Mouse (Mus musculus) thymus, postnatal 36 days (tissue): ENCODE data around the gene Slc2a12.

Experiments
- DNase-seq, 2 experiments: peaks; one replicate each; pipeline ENCODE4 v3.0.0; 2022; ENCODE audit warnings: mixed read lengths in 2 of 2

The Slc2a12 gene

GRCm38 (mm10) chr10:22668509-22668908 lies 23.7 kb downstream of the Slc2a12 start:
- no peak for DNase-seq

DNA sequence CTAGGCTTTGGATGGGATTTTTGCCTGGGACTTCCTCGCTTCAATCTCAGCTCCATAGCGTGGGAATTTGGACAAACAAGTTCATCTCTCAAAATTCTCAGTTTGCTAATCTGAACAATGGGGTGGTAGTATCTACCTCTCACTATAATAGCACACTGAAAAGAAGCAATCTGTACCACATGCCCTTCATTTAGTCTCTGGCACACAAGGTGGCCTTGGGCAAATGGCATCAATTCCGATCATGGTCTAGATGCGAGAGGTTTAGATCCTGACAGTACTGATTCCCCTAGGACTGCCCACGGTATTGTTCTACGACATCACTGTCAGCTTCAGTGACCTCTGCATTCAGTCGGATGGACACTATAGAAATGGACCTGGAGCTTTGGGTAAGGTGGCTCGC lies 29.4 kb downstream of the Slc2a12 start:
- no peak for DNase-seq

DNA sequence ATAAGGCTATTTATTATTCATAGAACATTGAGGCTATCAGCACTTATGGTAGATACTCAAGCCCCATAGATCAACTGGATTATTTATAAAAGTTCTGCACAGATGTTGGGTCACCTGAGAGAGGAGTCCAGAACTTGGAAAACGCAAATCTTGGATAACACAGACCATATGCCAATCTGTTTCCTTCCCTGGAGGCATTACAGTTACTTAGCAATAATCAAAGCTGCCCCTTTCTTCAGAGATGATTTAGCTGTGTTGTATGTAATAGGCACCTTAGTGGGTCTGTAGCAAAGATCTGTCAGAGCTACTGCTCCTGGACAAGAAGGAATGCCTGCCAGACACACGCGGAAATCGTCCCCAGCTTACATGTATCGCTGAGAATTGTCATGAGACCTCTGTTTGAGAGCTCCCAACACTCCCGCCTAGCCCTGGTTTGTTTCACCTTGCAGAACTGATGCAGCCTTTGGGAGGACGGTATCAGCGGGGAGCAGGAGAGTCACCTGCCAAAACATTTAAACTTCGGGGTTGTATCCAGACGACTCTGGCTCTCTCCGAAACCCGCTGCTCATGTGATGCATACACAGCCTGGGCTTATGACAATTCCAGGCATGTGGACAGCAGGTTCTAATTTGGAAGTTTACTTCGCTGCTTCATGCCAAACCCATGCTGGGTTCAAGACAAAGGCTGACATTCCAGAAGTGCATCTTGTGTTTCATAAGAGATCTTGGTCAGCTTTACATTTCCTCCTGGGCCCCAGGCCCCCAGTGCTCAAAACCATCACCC lies 31.2 kb downstream of the Slc2a12 start:
- DNase-seq = no peak

DNA sequence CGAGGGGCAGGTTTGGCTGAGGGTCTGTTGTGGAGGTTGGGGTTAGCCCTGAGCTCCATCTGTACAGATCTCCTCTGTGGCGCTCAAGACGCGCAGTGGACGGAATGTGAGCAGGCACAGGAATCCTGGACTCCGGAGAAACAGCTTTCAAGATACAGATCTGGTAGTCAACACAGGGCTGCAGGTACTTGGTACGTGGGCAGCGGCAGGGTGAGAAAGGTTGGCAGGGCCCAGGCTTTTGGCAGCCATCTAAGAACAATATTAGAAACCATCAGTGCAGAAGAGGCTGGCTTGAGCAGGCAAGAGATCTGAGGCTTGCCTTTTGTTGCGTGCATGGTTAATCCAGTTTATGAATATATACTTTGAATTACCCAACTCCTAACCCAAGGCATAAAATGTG lies 51.4 kb downstream of the Slc2a12 start:
- DNase-seq = no peak

DNA sequence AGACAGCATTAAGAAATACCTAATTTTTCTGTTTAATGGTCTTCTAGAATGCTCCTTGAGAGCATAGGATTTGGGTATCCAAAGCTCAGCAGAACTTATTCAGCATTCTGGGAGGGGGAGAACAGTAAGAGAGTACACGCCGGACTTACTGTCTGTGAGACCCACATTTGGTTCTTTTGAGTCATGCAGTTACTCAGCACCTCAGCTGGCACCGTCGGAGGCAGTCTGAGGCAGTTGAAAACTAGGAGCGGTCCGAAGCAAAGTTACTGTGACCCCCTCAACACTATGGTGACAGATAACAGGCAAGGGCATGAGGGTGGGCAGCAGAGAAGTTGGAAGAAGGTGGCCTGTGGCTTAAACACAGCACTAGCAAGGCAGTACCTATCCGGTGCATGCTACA lies 52.1 kb downstream of the Slc2a12 start:
- DNase-seq = no peak

- DNase-seq = no peak
These were observed 53.5 kb downstream of the Slc2a12 start for GRCm38 (mm10) chr10:22698158-22698953.

DNA sequence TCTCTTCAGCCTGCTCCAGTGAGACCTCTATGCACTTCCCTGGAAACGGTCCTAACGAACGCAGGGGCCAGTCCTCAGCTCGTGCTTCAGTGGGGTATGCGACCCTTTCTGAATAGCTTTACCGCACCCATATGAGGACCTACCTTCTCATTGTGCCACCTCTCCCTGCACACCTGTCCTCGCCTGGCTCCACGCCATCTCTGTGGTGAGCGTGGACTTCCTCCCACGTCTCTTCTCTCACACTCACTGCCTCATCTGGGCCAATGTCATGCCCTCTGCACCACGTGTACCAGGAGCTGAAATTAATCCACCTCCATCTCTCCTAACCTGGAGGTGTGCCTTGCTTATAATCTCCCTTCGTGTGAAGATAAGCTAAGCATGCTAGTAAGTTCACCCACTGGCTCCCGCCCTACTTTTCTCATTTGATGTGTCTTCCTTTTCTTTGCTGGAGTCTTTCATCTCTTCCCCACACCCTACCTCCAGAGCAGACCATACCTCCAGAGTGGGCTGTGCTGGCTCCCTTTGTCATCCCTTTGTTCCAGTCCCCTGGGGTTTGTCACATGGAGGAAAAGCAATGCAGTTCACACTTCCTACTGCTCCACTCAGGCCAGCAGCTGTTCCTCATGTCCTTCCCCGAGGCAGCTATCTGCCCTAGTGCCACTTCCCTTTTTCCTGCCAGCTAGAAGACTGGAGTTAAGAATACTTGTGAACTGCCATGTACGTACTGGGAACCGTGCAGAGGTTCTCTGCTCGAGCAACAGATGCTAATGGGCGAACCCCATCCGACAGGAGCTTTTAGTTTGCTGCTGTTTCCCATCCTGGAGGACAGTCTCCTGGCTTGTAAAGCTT lies 54.9 kb downstream of the Slc2a12 start:
- peak in 1 of 2 experiments; percentile 18 for DNase-seq

DNA sequence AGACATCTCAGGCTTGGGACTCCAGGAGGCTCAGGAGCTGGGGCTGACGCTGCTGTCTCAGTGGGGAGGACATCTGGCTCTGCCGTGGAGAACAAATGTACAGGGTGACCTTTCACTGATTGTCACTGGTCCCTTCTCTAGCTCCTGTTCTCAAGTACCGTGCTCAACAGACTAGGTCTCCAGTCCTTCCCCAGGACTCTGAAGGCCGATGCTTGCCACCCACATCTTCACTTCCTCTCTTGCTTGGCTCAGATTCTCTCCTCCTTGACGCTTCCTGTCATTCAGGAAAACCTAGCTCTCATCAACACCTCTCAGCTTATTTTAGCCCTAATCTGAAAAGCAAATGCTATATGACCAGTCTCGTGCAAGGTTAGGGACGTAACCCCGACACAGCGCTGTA lies 56.0 kb downstream of the Slc2a12 start:
- no peak for DNase-seq

- no peak for DNase-seq
These were observed 56.9 kb downstream of the Slc2a12 start for GRCm38 (mm10) chr10:22701485-22702315.

DNA sequence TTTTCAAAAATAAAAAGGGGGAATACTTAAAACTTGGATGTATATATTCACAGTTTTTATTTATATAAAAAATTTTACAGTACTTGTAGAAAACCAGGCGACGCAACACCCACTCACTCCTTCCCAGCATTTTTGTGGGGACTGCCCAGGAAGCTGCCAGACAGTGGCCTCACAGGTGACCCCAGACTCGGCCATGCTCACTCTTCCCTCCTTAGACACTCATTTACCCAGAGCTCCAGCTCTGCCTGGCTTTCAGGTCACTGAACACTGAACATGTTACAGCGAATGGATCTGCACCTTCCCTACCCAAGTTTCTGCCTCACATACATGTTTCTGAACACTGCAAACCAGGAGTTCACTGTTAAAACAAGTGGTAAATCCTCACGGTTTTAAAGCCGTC lies 59.0 kb downstream of the Slc2a12 start:
- DNase-seq = no peak

GRCm38 (mm10) chr10:22708190-22708843 lies 63.5 kb downstream of the Slc2a12 start:
- DNase-seq = no peak

DNA sequence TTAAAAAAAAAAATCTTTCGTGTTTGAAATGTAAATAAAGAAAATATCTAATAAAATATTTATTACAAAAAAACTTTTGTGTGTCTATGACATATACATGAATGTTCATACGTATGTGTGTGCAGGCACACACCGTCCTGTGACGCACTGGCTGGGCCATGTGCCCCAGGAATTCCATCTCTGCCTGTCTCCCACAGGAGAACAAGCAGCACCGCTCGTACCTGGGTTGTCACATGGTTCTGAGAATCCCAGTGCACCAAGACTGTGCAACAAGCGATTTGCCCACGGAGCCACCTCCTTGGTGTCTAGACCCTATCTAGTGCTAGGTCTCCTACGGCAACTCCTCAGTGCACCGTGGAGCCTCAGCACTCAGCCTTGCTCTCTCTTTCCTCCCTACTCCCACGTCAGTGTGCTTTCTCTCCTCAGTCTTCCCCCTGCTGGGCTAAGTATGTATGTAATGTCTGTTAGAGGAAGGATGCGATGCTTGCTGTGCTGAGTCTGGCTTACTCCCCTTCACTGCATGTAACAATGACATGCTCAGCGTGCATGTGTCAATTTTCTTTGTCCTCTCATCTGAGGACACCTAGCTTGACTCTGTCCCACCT lies 65.5 kb downstream of the Slc2a12 start:
- no peak for DNase-seq

GRCm38 (mm10) chr10:22712955-22713354 lies 68.1 kb downstream of the Slc2a12 start:
- no peak for DNase-seq

DNA sequence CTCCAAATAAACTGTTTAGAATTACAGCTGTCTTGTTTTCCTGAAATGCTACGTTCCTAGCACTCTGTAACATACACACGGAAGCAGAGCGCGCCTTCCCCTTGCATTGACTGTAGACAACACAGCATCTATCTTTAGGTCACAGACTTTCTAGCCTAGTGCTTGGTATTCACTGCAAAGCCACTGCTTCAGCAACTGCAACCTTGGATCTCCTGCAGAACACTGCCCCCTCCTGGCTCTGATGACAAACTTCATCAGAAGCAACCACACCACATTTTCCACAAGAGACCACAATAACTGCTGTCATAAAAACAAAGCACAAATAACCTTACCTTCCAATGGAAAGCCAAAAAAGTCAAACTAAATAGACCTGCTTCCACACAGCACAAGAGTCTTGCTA lies 69.7 kb downstream of the Slc2a12 start:
- peak; percentile 22 to 35 for DNase-seq

DNA sequence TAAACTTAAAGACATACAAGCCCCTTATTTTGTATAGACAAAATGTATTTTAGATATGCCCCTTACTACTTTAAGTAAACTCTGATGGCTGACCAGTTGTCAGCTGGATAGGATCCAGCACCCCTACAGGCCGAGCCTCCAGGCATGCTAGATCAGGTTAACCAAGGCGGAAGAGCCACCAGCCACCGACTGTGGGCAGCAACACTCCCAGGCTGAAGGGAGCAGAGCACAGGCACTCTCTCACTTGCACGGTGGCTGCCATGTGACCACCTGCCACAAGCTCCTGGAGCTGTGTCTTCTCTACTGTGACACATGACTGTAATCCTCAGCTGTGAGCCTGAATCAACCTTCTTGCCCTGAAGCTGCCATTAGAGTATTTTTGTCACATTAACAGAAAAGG lies 73.7 kb downstream of the Slc2a12 start:
- DNase-seq = peak; percentile 9 to 32

DNA sequence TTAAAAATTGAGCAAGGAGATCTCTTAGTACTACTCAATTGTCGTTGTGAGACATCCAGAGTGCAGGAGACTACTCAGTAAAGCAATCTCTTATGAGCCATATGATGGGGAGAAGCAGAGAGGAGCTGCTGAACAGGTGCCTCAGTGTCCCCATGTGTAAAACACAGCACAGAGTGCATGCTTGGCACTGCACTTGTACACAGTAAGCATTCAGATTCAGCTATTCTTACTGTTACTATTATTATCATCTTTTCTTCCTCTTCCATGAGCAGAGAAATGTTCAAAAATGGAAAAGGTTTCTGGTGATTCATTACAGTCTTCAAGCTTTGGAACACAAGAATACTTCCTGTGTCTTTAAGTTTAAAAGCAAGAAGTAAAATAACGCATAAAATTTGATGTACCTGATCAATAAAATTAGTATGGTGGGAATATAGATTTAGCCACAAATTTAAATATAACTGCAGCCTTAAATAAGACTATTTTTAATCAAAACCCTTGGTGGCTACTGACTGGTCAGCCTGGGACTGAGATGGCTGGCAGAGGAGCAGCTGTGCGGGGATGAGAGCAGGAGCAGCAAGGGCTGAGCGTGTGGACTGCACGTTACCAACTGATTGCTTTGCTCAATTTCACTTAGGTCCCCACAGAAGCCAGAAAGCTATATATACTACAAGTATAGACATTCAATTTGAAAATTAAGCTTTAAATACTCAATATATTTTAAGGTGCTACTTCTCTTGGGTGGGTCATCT lies 76.1 kb downstream of the Slc2a12 start:
- no peak for DNase-seq

DNA sequence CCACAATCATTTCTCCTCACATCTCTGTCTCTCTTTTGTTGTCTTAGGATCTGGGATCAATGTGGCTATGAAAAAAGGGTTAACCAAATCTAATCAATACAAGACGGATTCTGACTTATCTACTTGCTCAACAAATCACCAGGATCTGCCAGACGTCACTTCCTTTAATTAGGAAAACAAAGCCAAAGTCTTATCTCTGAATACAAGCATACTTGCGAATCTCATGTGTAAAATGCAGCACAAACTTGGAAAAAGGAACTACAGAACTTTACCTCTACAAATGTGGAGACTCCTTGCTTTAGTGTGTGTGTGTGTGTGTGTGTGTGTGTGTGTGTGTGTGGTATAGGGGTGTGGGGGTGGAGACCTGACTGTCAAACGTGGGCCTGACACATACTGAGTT lies 80.4 kb downstream of the Slc2a12 start:
- DNase-seq = no peak

- DNase-seq = no peak
These were observed 81.5 kb downstream of the Slc2a12 start for GRCm38 (mm10) chr10:22726295-22726694.

DNA sequence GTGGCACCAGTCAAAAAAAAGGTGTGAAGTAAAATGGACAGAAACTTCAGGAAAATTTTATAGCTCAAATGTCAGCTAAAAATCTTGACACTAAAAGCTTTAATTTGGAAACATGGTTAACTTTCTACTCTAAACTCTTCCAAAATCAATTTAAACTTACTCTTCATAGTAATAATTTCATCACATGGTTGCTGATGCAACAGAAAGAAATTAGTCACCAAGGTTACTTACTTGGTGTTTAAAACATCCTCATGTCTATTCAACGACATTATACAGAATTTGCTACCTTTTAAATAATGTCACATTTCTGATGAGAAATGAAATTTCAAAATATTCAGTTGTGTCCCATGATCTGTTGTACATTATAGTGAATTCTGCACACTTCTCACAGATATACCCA lies 83.4 kb downstream of the Slc2a12 start:
- no peak for DNase-seq

DNA sequence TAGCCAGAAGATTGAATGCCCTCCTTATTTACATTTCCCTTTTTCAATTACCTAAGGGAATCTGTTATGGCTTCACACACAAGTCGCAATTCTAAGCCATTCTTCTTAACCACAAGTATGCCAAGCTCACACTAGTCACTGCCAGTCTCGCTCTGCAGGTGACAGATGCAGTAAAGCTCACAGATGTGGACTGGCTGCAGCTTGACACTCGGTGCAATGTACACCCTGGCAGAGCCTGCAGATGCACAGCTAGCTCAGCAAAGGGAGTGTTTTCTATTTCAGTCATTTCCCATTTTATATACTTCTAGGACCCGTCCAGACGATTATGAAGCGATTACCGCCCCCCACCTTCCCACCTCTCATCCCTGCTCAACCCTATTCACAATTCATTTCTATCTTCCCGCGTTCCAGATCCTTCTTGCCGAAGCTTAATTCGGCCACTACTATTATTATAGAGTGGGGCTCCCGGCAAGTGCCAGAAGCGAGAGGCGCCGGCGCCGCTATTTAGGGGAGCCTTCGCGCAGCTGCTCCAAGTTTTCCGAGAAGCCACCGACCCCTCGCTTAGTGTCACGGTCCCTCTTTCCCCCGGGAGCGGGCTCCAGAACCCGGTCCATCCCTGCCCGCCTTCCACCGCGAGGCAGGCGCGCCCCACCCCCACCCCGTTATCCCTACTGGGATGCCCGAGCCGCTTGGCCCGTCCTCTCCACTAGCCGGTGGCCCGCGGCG lies 85.6 kb downstream of the Slc2a12 start:
- peak; percentile 26 to 53 for DNase-seq
